Mouse (Mus musculus): Measurements from ENCODE around the gene Magix. TPM values are rescaled to one million over a fixed set of nuclear protein-coding genes. Genes with fewer than 3 reads are reported as not detected.

The Magix gene
- polyA plus RNA-seq, 1 experiment from 2014 or later = 0.68 TPM

DNA sequence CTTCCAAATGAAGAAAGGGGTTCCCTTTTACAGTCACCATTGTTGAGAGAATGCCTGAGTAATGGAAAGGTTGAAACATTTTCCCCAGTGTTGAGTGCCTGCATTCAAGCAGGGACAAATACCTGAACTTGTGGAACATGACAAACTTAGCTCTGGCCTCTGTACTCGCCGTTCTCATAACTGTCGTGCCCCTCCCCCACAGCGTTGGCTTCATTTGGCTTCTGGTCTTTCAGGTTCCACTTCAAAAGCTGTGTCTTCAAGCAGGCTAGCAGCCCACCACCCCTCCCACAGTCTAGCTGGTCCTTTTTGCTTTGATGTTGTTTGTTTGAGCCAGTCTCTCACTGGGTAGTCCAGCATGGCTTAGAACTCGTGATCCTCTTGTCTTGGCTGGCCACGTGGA, 8.3 kb downstream of the Magix start:
- Histone ChIP-seq H3K4me3 (replicated peaks) (no peak overlapping the region), H3K27ac (0 out of 2 replicates have a peak overlapping the region, but pooled peaks have one; percentile 87), H3K9ac (no peak overlapping the region), H3K9me3 (replicated peaks) (no peaks in the 10 kb centered on the region), H3K36me3 (0 out of 2 replicates have a peak, but pooled peaks cover 7% of the 10 kb centered on the region), H3K4me2 (no peak overlapping the region), H3K27me3 (no peaks in the 10 kb centered on the region), H3K4me1 (peaks cover 27% of the 10 kb centered on the region)
- 38% methylated on average over 6 of the region's 6 CpGs for WGBS
- ATAC-seq (replicated peaks; ENCODE audit: low FRiP score) = no peak

DNA sequence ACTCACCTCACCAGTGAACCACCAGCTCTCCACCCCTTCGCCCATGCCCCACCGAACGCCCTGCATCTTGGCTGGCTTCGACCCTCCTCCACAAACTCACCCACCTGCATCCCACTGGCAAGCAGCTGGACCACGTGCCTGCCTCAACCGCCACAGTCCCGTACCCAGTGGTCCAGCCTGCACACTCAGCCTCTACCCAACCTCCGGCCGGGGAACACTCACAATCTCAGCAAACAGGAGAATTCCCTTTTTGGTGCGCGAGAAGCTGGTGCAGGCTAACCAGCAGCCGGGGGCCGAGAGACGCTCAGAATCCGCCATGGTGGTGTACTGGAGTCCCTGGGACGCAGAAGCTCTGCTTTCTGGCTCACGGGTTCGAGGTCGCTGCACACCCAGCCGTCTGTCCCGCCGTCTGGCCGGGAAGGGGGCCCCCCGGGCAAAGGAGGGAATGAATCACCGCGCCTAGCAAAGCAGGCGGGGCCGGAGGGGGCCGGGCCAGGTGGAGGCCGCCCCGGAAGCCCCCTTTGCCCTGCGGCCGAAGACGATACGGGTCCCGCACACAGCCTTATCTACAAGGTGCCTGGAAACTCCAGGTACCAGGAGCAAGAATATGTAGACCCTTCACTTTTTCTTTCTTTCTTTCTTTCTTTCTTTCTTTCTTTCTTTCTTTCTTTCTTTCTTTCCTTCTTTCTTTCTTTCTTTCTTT, 10.0 kb downstream of the Magix start, which contains the start of gene Plp2:
Gene Plp2 (minus strand): TSS at position 470 of the 703 bp plus-strand sequence.
- Histone ChIP-seq H3K36me3 (peaks cover 23% of the 10 kb centered on the region), H3K9ac (peak within 1 kb of the TSS; percentile 52), H3K27ac (peak within 1 kb of the TSS; percentile 91), H3K4me1 (peaks cover 27% of the 10 kb centered on the region), H3K4me3 (replicated peaks) (peak within 1 kb of the TSS; percentile 53), H3K27me3 (no peaks in the 10 kb centered on the region), H3K9me3 (replicated peaks) (no peaks in the 10 kb centered on the region), H3K4me2 (peak within 1 kb of the TSS; percentile 62)
- peak; percentile 40 for ATAC-seq (replicated peaks; ENCODE audit: low FRiP score)
- WGBS = 23% methylated on average over 35 of the region's 36 CpGs

DNA sequence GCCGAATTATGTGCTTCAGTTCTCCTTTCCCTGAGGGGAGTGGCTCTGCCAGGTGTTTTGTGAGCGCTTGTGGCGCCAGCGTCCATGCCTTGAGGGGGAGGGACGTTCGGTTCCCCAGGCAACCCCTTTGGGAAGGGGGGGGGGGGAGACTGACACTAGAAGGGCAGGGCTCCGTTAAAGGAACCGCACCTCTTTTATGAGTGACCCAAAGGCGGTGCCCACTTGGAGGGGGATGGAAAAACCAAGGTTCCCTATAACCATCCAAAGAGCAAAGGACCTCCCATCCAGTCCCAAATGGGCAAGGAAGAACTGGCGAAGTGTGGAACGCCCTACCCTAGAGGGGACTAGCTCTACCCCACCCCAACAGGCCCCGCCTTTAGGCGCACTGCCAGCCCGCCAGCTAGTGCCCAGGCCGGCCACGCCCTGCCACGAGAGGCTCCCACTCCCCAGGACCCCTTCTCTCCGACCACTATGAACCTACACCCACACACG, 10.6 kb downstream of the Magix start:
- H3K4me1 ChIP-seq = peaks cover 27% of the 10 kb centered on the region
- peak overlapping the region; percentile 52 for H3K9ac ChIP-seq
- no peaks in the 10 kb centered on the region for H3K27me3 ChIP-seq
- peak; percentile 79 for ATAC-seq (replicated peaks; ENCODE audit: low FRiP score)
- peaks cover 25% of the 10 kb centered on the region for H3K36me3 ChIP-seq
- H3K9me3 ChIP-seq (replicated peaks) = no peaks in the 10 kb centered on the region
- peak overlapping the region; percentile 62 for H3K4me2 ChIP-seq
- H3K27ac ChIP-seq = peak overlapping the region; percentile 91
- H3K4me3 ChIP-seq (replicated peaks) = peak overlapping the region; percentile 53
- 20% methylated on average over 17 of the region's 19 CpGs for WGBS

- H3K4me1 ChIP-seq = no peaks in the 10 kb centered on the region
- H3K4me3 ChIP-seq (replicated peaks) = no peak overlapping the region
- no peak overlapping the region for H3K27ac ChIP-seq
- H3K4me2 ChIP-seq = no peak overlapping the region
- H3K9ac ChIP-seq = no peak overlapping the region
- no peaks in the 10 kb centered on the region for H3K9me3 ChIP-seq (replicated peaks)
- 73% methylated on average over 21 of the region's 21 CpGs for WGBS
- H3K36me3 ChIP-seq = peaks cover 41% of the 10 kb centered on the region
- H3K27me3 ChIP-seq = no peaks in the 10 kb centered on the region
- ATAC-seq (replicated peaks; ENCODE audit: low FRiP score) = no peak
Observed at GRCm38 (mm10) chrX:7665739-7666502, 15.1 kb downstream of the Magix start.

DNA sequence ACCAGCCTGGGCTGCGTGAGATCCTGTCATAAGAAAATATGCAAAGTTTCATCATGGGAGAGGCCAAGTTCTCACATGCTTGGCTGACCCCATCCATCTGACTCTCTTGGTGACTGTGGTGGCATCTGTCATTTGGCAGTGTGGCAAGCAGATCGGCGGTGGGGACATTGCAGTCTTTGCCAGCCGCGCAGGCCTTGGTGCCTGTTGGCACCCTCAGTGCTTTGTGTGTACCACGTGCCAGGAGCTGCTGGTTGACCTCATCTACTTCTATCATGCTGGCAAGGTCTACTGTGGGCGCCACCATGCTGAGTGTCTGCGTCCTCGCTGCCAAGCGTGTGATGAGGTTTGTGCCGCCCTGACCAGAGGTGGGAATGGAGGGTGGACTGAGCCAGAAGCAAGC, 16.3 kb downstream of the Magix start:
- ATAC-seq (replicated peaks; ENCODE audit: low FRiP score) = no peak
- Histone ChIP-seq H3K4me3 (replicated peaks) (no peak overlapping the region), H3K27me3 (no peaks in the 10 kb centered on the region), H3K27ac (no peak overlapping the region), H3K4me2 (no peak overlapping the region), H3K9me3 (replicated peaks) (no peaks in the 10 kb centered on the region), H3K4me1 (no peaks in the 10 kb centered on the region), H3K36me3 (peaks cover 46% of the 10 kb centered on the region), H3K9ac (no peak overlapping the region)
- WGBS = 90% methylated on average over 11 of the region's 11 CpGs

DNA sequence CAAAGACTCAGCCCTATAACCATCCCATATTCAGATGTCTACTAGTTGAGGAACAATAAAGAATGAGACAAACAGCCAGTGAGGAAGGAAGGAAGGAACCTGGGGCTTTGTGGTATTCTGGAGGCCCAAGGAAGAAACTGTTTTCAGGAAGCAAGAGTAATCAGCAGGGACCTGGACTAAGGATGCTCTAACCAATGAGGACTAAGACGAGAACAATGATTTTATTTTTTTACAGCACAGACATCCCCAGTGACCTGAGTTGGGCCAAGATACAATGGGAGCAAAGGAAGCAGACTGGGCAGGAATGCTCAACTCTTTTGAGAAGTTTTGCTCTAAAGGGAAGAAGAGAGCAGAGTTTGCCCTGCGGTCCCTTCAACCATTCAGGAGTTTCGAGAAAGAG, 18.1 kb downstream of the Magix start:
- H3K4me1 ChIP-seq = peaks cover 11% of the 10 kb centered on the region; the same call in 1 of the 2 replicates
- H3K4me3 ChIP-seq (replicated peaks) = no peak overlapping the region
- 81% methylated on average over 3 of the region's 3 CpGs for WGBS

GRCm38 (mm10) chrX:7661086-7661485, 20.0 kb downstream of the Magix start:
- 81% methylated on average over 4 of the region's 4 CpGs for whole genome bisulfite sequencing
- no peak overlapping the region for H3K4me3 ChIP-seq (replicated peaks)
- no peak overlapping the region for H3K27ac ChIP-seq
- no peak for ATAC-seq (replicated peaks; ENCODE audit: low FRiP score)
- H3K4me2 ChIP-seq = no peak overlapping the region
- no peaks in the 10 kb centered on the region for H3K27me3 ChIP-seq
- peaks cover 24% of the 10 kb centered on the region for H3K36me3 ChIP-seq
- no peaks in the 10 kb centered on the region for H3K9me3 ChIP-seq (replicated peaks)
- no peak overlapping the region for H3K9ac ChIP-seq
- H3K4me1 ChIP-seq = peaks cover 14% of the 10 kb centered on the region; the same call in 1 of the 2 replicates

More for the DNA sequence above, 18.1 kb downstream of the Magix start:
- Histone ChIP-seq H3K9ac (no peak overlapping the region), H3K36me3 (peaks cover 39% of the 10 kb centered on the region), H3K27me3 (no peaks in the 10 kb centered on the region), H3K4me2 (no peak overlapping the region), H3K9me3 (replicated peaks) (no peaks in the 10 kb centered on the region), H3K27ac (peak overlapping the region; percentile 51; the same call in 1 of the 2 replicates)
- ATAC-seq (replicated peaks; ENCODE audit: low FRiP score) = no peak

DNA sequence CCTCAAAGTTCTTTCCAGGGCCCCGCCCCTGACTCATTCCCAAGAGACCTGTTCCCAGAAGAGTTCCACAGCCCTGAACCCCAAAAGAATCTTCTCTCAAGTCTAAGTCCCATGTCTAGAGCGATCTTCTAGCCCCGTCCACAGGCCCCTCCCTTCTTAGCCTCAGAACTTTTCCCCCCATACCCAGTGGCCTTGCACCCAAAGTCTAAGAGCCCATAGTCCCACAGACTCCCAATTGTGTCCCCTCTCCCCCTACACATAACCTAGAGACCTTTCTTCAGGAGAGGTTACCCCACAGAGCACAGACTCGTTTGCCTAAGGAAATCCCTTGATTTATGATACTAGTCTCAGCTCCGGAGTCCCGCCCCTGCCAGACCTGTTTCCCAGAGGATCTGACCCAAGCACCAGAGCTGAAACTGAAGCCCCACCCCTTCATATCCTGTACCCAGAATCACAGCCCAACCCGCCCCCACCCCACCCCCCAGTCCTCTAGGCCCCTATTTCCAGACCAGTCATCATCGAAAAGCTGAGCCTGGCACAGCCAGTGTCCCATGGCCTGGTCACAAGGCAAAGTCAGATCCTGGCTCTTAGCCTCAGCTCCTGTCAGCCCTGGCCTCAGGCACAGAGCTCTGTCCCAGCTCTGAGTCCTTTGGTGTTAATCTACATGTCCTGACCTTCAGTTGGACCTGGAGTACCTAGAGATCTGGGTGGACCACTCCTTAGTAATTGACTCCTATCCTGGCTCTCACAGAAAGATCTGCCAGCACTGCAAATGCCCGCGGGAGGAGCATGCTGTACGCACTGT, 22.1 kb downstream of the Magix start:
- Histone ChIP-seq H3K4me1 (peaks cover 14% of the 10 kb centered on the region; the same call in 1 of the 2 replicates), H3K9ac (no peak overlapping the region), H3K36me3 (peaks cover 12% of the 10 kb centered on the region; the same call in 1 of the 2 replicates), H3K27ac (peak overlapping the region; percentile 89), H3K4me3 (replicated peaks) (peak overlapping the region; percentile 57), H3K9me3 (replicated peaks) (no peaks in the 10 kb centered on the region), H3K27me3 (no peaks in the 10 kb centered on the region), H3K4me2 (peak overlapping the region; percentile 65)
- WGBS = 40% methylated on average over 11 of the region's 11 CpGs
- peak; percentile 50 for ATAC-seq (replicated peaks; ENCODE audit: low FRiP score)

GRCm38 (mm10) chrX:7658031-7658784, 22.8 kb downstream of the Magix start:
- H3K36me3 ChIP-seq = 0 out of 2 replicates have a peak, but pooled peaks cover 5% of the 10 kb centered on the region
- H3K27ac ChIP-seq = peak overlapping the region; percentile 89
- H3K4me3 ChIP-seq (replicated peaks) = peak overlapping the region; percentile 57
- peak; percentile 88 for ATAC-seq (replicated peaks; ENCODE audit: low FRiP score)
- no peaks in the 10 kb centered on the region for H3K9me3 ChIP-seq (replicated peaks)
- peak overlapping the region; percentile 50; the same call in 1 of the 2 replicates for H3K9ac ChIP-seq
- 20% methylated on average over 15 of the region's 15 CpGs for WGBS
- peaks cover 14% of the 10 kb centered on the region; the same call in 1 of the 2 replicates for H3K4me1 ChIP-seq
- no peaks in the 10 kb centered on the region for H3K27me3 ChIP-seq
- H3K4me2 ChIP-seq = peak overlapping the region; percentile 65

GRCm38 (mm10) chrX:7657221-7657639, 23.8 kb downstream of the Magix start, which contains the start of gene Prickle3:
Gene Prickle3 (plus strand): TSS chrX:7657260.
- peak within 1 kb of the TSS; percentile 65 for H3K4me2 ChIP-seq
- H3K4me3 ChIP-seq (replicated peaks) = peak within 1 kb of the TSS; percentile 57
- 18% methylated on average over 26 of the region's 26 CpGs for WGBS
- H3K4me1 ChIP-seq = peaks cover 14% of the 10 kb centered on the region; the same call in 1 of the 2 replicates
- peak within 1 kb of the TSS; percentile 50 for H3K9ac ChIP-seq
- H3K36me3 ChIP-seq = 0 out of 2 replicates have a peak, but pooled peaks cover 5% of the 10 kb centered on the region
- no peaks in the 10 kb centered on the region for H3K9me3 ChIP-seq (replicated peaks)
- no peaks in the 10 kb centered on the region for H3K27me3 ChIP-seq
- peak within 1 kb of the TSS; percentile 89 for H3K27ac ChIP-seq
- peak; percentile 38; the same call in 1 of the 2 replicates for ATAC-seq (replicated peaks; ENCODE audit: low FRiP score)
